Mouse (Mus musculus) heart, embryonic 12.5 days (tissue): ENCODE results near the gene Ntn1. TPM values are rescaled to one million over a fixed set of nuclear protein-coding genes. Genes with fewer than 3 reads are reported as not detected.

ENCODE experiments used
- ATAC-seq: fragments of 200-750 bp; cut with Nextera tagmentation; 2 replicates; pipeline ENCODE4 v1.8.0; 2017; ENCODE audit warnings: moderate TSS enrichment, moderate library complexity; ENCODE audit not compliant: insufficient number of reproducible peaks, low FRiP score
- H3K27ac ChIP-seq: fragments of 300-500 bp; sonication (generic); 2 replicates; pipeline ENCODE4 v1.5.1; 2016; ENCODE audit warnings: mild to moderate bottlenecking, moderate library complexity; ENCODE audit not compliant: poor library complexity, severe bottlenecking
- H3K27me3 ChIP-seq: fragments of 300-500 bp; sonication (generic); replicated peaks from 2 replicates; pipeline ENCODE4 v1.6.1; 2016; ENCODE audit warnings: mild to moderate bottlenecking, moderate library complexity
- H3K36me3 ChIP-seq: fragments of 300-500 bp; sonication (generic); 2 replicates; pipeline ENCODE4 v1.6.1; 2016; ENCODE audit warnings: mild to moderate bottlenecking, moderate library complexity
- H3K4me1 ChIP-seq: fragments of 300-500 bp; sonication (generic); replicated peaks from 2 replicates; pipeline ENCODE4 v1.6.1; 2016; ENCODE audit warnings: mild to moderate bottlenecking
- H3K4me2 ChIP-seq: fragments of 300-500 bp; sonication (generic); 2 replicates; pipeline ENCODE4 v1.6.1; 2016; ENCODE audit warnings: mild to moderate bottlenecking, moderate library complexity
- H3K4me3 ChIP-seq: fragments of 300-500 bp; sonication (generic); 2 replicates; pipeline ENCODE4 v1.5.1; 2016; ENCODE audit warnings: mild to moderate bottlenecking
- H3K9ac ChIP-seq: fragments of 300-500 bp; sonication (generic); 2 replicates; pipeline ENCODE4 v1.6.1; 2016; ENCODE audit warnings: mild to moderate bottlenecking, moderate library complexity
- H3K9me3 ChIP-seq: fragments of 300-500 bp; sonication (generic); replicated peaks from 2 replicates; pipeline ENCODE4 v1.6.1; 2016; ENCODE audit warnings: mild to moderate bottlenecking, moderate library complexity
- WGBS: fragments of 180-500 bp; shearing (Covaris S2); methylation state at CpG from one replicate; pipeline ENCODE4 v1.1.7; 2016; 5-methylcytosine and 5-hydroxymethylcytosine counted together
- polyA plus RNA-seq: library from polyadenylated mRNA; unstranded; fragments of >200 nt; fragmentation: Nextera tagmentation; extraction: Ambion mirVana; gene quantifications from 2 replicates; pipeline ENCODE4 v1.2.1, GENCODE M21; 2016

Ntn1 gene
- polyA plus RNA-seq, 1 experiment from 2014 or later = 38.6 TPM

- no peak for ATAC-seq
- Histone ChIP-seq H3K27me3 (no peaks in the 10 kb centered on the region; the same call in 1 of the 2 replicates), H3K9ac (no peak overlapping the region), H3K4me3 (no peak overlapping the region), H3K27ac (no peak overlapping the region), H3K4me1 (peaks cover 27% of the 10 kb centered on the region), H3K36me3 (no peaks in the 10 kb centered on the region), H3K9me3 (no peaks in the 10 kb centered on the region), H3K4me2 (no peak overlapping the region)
- WGBS = 52% methylated on average over 10 of the region's 10 CpGs
These were observed 198.1 kb downstream of the Ntn1 start for GRCm38 (mm10) chr11:68202561-68202960.

- Histone ChIP-seq H3K27me3 (no peaks in the 10 kb centered on the region; the same call in 1 of the 2 replicates), H3K4me3 (no peak overlapping the region), H3K27ac (no peak overlapping the region), H3K4me2 (no peak overlapping the region), H3K36me3 (no peaks in the 10 kb centered on the region), H3K9ac (no peak overlapping the region), H3K9me3 (no peaks in the 10 kb centered on the region), H3K4me1 (peaks cover 27% of the 10 kb centered on the region)
- WGBS = 77% methylated on average over 10 of the region's 10 CpGs
- no peak for ATAC-seq
These were observed 198.7 kb downstream of the Ntn1 start for GRCm38 (mm10) chr11:68201811-68202459.

- Histone ChIP-seq H3K27ac (no peak overlapping the region), H3K4me3 (no peak overlapping the region), H3K9ac (no peak overlapping the region), H3K4me2 (no peak overlapping the region), H3K36me3 (no peaks in the 10 kb centered on the region), H3K27me3 (no peaks in the 10 kb centered on the region; the same call in 1 of the 2 replicates), H3K9me3 (no peaks in the 10 kb centered on the region), H3K4me1 (peaks cover 34% of the 10 kb centered on the region)
- WGBS = 62% methylated on average over 1 of the region's 1 CpGs
- ATAC-seq = no peak
These were observed 199.6 kb downstream of the Ntn1 start for GRCm38 (mm10) chr11:68201063-68201462.

GRCm38 (mm10) chr11:68200500-68200899, 200.1 kb downstream of the Ntn1 start:
- Histone ChIP-seq H3K27ac (no peak overlapping the region), H3K9ac (no peak overlapping the region), H3K4me2 (no peak overlapping the region), H3K4me1 (peaks cover 39% of the 10 kb centered on the region), H3K4me3 (no peak overlapping the region), H3K36me3 (no peaks in the 10 kb centered on the region), H3K9me3 (no peaks in the 10 kb centered on the region), H3K27me3 (no peaks in the 10 kb centered on the region; the same call in 1 of the 2 replicates)
- no peak for ATAC-seq
- WGBS = 92% methylated on average over 4 of the region's 4 CpGs

- no peak for ATAC-seq
- no peak overlapping the region for H3K9ac ChIP-seq
- no peaks in the 10 kb centered on the region; the same call in 1 of the 2 replicates for H3K27me3 ChIP-seq
- H3K4me1 ChIP-seq = peaks cover 40% of the 10 kb centered on the region
- H3K9me3 ChIP-seq = no peaks in the 10 kb centered on the region
- no peak overlapping the region for H3K4me2 ChIP-seq
- no peak overlapping the region for H3K27ac ChIP-seq
- no peak overlapping the region for H3K4me3 ChIP-seq
- 45% methylated on average over 10 of the region's 10 CpGs for WGBS
- H3K36me3 ChIP-seq = no peaks in the 10 kb centered on the region
These were observed 200.7 kb downstream of the Ntn1 start for GRCm38 (mm10) chr11:68199801-68200423.

GRCm38 (mm10) chr11:68199103-68199502, 201.5 kb downstream of the Ntn1 start:
- H3K27ac ChIP-seq = no peak overlapping the region
- ATAC-seq = no peak
- H3K4me3 ChIP-seq = no peak overlapping the region
- 65% methylated on average over 8 of the region's 8 CpGs for WGBS
- no peaks in the 10 kb centered on the region for H3K36me3 ChIP-seq
- H3K27me3 ChIP-seq = no peaks in the 10 kb centered on the region; the same call in 1 of the 2 replicates
- peaks cover 40% of the 10 kb centered on the region for H3K4me1 ChIP-seq
- H3K9me3 ChIP-seq = no peaks in the 10 kb centered on the region
- no peak overlapping the region for H3K4me2 ChIP-seq
- no peak overlapping the region for H3K9ac ChIP-seq

- no peak for ATAC-seq
These were observed 201.9 kb downstream of the Ntn1 start for GRCm38 (mm10) chr11:68198696-68199095.

GRCm38 (mm10) chr11:68197471-68197870, 203.2 kb downstream of the Ntn1 start:
- peaks cover 46% of the 10 kb centered on the region for H3K4me1 ChIP-seq
- WGBS = 86% methylated on average over 11 of the region's 11 CpGs
- no peak overlapping the region for H3K9ac ChIP-seq
- H3K27ac ChIP-seq = no peak overlapping the region
- no peak overlapping the region for H3K4me2 ChIP-seq
- no peaks in the 10 kb centered on the region; the same call in 1 of the 2 replicates for H3K27me3 ChIP-seq
- H3K4me3 ChIP-seq = no peak overlapping the region
- ATAC-seq = no peak
- H3K9me3 ChIP-seq = no peaks in the 10 kb centered on the region
- no peaks in the 10 kb centered on the region for H3K36me3 ChIP-seq

More at GRCm38 (mm10) chr11:68198696-68199095, 201.9 kb downstream of the Ntn1 start:
- Histone ChIP-seq H3K4me2 (no peak overlapping the region), H3K9me3 (no peaks in the 10 kb centered on the region), H3K4me1 (peaks cover 40% of the 10 kb centered on the region), H3K4me3 (no peak overlapping the region), H3K9ac (no peak overlapping the region), H3K36me3 (no peaks in the 10 kb centered on the region), H3K27ac (no peak overlapping the region), H3K27me3 (no peaks in the 10 kb centered on the region; the same call in 1 of the 2 replicates)
- WGBS = 75% methylated on average over 10 of the region's 10 CpGs

GRCm38 (mm10) chr11:68196566-68196965, 204.1 kb downstream of the Ntn1 start:
- Histone ChIP-seq H3K4me2 (no peak overlapping the region), H3K27me3 (no peaks in the 10 kb centered on the region; the same call in 1 of the 2 replicates), H3K9ac (no peak overlapping the region), H3K36me3 (no peaks in the 10 kb centered on the region), H3K4me1 (peaks cover 42% of the 10 kb centered on the region), H3K4me3 (no peak overlapping the region), H3K27ac (no peak overlapping the region), H3K9me3 (no peaks in the 10 kb centered on the region)
- 66% methylated on average over 6 of the region's 6 CpGs for WGBS
- no peak for ATAC-seq

GRCm38 (mm10) chr11:68195693-68196176, 204.9 kb downstream of the Ntn1 start:
- H3K36me3 ChIP-seq = no peaks in the 10 kb centered on the region
- 0 out of 2 replicates have a peak overlapping the region, but pooled peaks have one; percentile 6 for H3K9ac ChIP-seq
- H3K27ac ChIP-seq = no peak overlapping the region
- WGBS = 42% methylated on average over 10 of the region's 10 CpGs
- peak overlapping the region; percentile 22 for H3K4me2 ChIP-seq
- H3K27me3 ChIP-seq = no peaks in the 10 kb centered on the region; the same call in 1 of the 2 replicates
- H3K4me1 ChIP-seq = peaks cover 42% of the 10 kb centered on the region
- no peak for ATAC-seq
- H3K9me3 ChIP-seq = no peaks in the 10 kb centered on the region
- H3K4me3 ChIP-seq = no peak overlapping the region

GRCm38 (mm10) chr11:68195168-68195567, 205.5 kb downstream of the Ntn1 start:
- H3K36me3 ChIP-seq = no peaks in the 10 kb centered on the region
- no peak overlapping the region for H3K9ac ChIP-seq
- 42% methylated on average over 6 of the region's 6 CpGs for WGBS
- H3K4me2 ChIP-seq = no peak overlapping the region
- no peak overlapping the region for H3K27ac ChIP-seq
- no peak overlapping the region for H3K4me3 ChIP-seq
- no peaks in the 10 kb centered on the region for H3K9me3 ChIP-seq
- no peak for ATAC-seq
- H3K4me1 ChIP-seq = peaks cover 42% of the 10 kb centered on the region
- H3K27me3 ChIP-seq = no peaks in the 10 kb centered on the region; the same call in 1 of the 2 replicates
